31 mouse cellular contexts compared by ENCODE assay signal in genomic region chr1:86801241-86801640, GRCm38 (mm10).
"Had no signal": no experiment of that assay in that cellular context is flagged by ENCODE, and none has a peak within 500 bp of the region (broad histone marks: within the 10 kb centered on the region; RNA-seq: fewer than 3 reads in every experiment).

No protein-coding gene starts in this region.

- H3K36me3 ChIP-seq: limb, embryonic 10.5 days; limb, embryonic 15.5 days; liver, embryonic 12.5 days; liver, embryonic 13.5 days; liver, embryonic 15.5 days; lung, embryonic 15.5 days; midbrain, embryonic 12.5 days; midbrain, embryonic 15.5 days had no signal

- DNase-seq: left cerebral cortex, postnatal 4 days; liver; liver, embryonic 13.5 days; liver, postnatal 0 days; lung, adult 18-20 months; lung, adult 2 months; lung, embryonic 14.5 days; lung, postnatal 10 days; lung, postnatal 14 days; lung, postnatal 36 days; lung, postnatal 4 days; midbrain, embryonic 14.5 days had no signal

- H3K9me3 ChIP-seq: limb, embryonic 10.5 days; limb, embryonic 12.5 days; limb, embryonic 13.5 days; limb, embryonic 15.5 days; liver, embryonic 12.5 days; liver, embryonic 13.5 days; liver, embryonic 15.5 days; lung, embryonic 15.5 days; megakaryocyte, embryonic 14.5 days; midbrain, embryonic 10.5 days; midbrain, embryonic 12.5 days; midbrain, embryonic 13.5 days; midbrain, embryonic 15.5 days had no signal

- H3K4me2 ChIP-seq: limb, embryonic 12.5 days; limb, embryonic 13.5 days; limb, embryonic 15.5 days; liver, embryonic 11.5 days; liver, embryonic 12.5 days; liver, embryonic 13.5 days; liver, embryonic 15.5 days; lung, embryonic 14.5 days; lung, embryonic 15.5 days; midbrain, embryonic 11.5 days; midbrain, embryonic 12.5 days; midbrain, embryonic 13.5 days; midbrain, embryonic 15.5 days had no signal

- H3K27ac ChIP-seq: limb, embryonic 10.5 days; limb, embryonic 12.5 days; limb, embryonic 13.5 days; limb, embryonic 15.5 days; liver, embryonic 12.5 days; liver, embryonic 13.5 days; liver, embryonic 14.5 days; liver, embryonic 15.5 days; lung, embryonic 15.5 days; macrophage; midbrain, embryonic 10.5 days; midbrain, embryonic 12.5 days; midbrain, embryonic 13.5 days; midbrain, embryonic 15.5 days had no signal

- H3K4me3 ChIP-seq: limb, embryonic 10.5 days; limb, embryonic 12.5 days; limb, embryonic 13.5 days; limb, embryonic 15.5 days; liver, embryonic 12.5 days; liver, embryonic 13.5 days; liver, embryonic 15.5 days; lung, embryonic 15.5 days; megakaryocyte, embryonic 14.5 days; midbrain, embryonic 10.5 days; midbrain, embryonic 12.5 days; midbrain, embryonic 13.5 days; midbrain, embryonic 15.5 days; myocyte had no signal

- H3K4me1 ChIP-seq: limb, embryonic 10.5 days; limb, embryonic 12.5 days; limb, embryonic 13.5 days; limb, embryonic 15.5 days; liver, embryonic 12.5 days; liver, embryonic 13.5 days; liver, embryonic 15.5 days; lung, embryonic 15.5 days; midbrain, embryonic 10.5 days; midbrain, embryonic 12.5 days; midbrain, embryonic 13.5 days; midbrain, embryonic 15.5 days had no signal

- H3K27me3 ChIP-seq: limb, embryonic 12.5 days; limb, embryonic 13.5 days; limb, embryonic 15.5 days; liver, embryonic 12.5 days; liver, embryonic 13.5 days; liver, embryonic 15.5 days; lung, embryonic 15.5 days; megakaryocyte, embryonic 14.5 days; midbrain, embryonic 12.5 days; midbrain, embryonic 13.5 days; midbrain, embryonic 15.5 days had no signal

- H3K9ac ChIP-seq: limb, embryonic 12.5 days; limb, embryonic 13.5 days; limb, embryonic 15.5 days; liver, embryonic 12.5 days; liver, embryonic 13.5 days; liver, embryonic 14.5 days; liver, embryonic 15.5 days; liver, postnatal 0 days; lung, embryonic 14.5 days; lung, embryonic 15.5 days; midbrain, embryonic 12.5 days; midbrain, embryonic 13.5 days; midbrain, embryonic 15.5 days had no signal

- ATAC-seq: liver, embryonic 12.5 days; liver, postnatal 0 days; lung, postnatal 0 days; midbrain, embryonic 13.5 days; midbrain, embryonic 15.5 days; midbrain, embryonic 16.5 days had no signal
